Mouse (Mus musculus): ENCODE results near the gene Rad9a. TPM values are rescaled to one million over a fixed set of nuclear protein-coding genes. Genes with fewer than 3 reads are reported as not detected.

The Rad9a gene
- total and polyA plus RNA-seq, 3 experiments = 21.3 to 37.9 TPM; not detected in 1

DNA sequence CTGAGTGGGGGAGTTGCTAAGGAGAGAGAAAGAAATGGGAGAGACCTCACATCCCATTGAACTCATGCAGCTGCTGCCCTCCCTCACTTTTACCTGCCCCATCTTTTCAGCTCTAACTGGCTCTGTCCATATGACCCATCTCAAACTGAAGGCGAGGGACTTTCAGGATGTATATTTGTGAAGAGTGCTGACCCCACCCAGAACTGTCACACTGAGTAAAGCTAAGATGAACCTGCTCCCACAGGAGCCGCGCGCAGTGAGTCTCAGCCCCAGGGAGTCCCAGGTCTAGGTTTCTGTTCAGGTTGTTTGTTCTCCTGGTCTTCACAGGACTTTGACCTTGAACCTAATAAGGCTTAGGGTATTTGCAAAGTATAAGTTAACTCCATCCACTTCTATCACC, 27.4 kb upstream of the Rad9a start:
- Histone ChIP-seq H3K4me3 (ENCODE audit: control insufficient read depth in 1 of 2, insufficient read depth in 1 of 2, low read depth in 2 of 2, low read length in 2 of 2) (no peak overlapping the region), H3K36me3 (ENCODE audit: control insufficient read depth in 1 of 2, insufficient read depth in 2 of 2, low read length in 2 of 2) (peaks cover 0 to 11% of the 10 kb centered on the region in 2 experiments; a peak in 2 of 4 replicates), H3K27me3 (ENCODE audit: control insufficient read depth in 1 of 2, insufficient read depth in 2 of 2, low read length in 2 of 2) (no peaks in the 10 kb centered on the region), H3K79me2 (ENCODE audit: control insufficient read depth, insufficient read depth, low read length, poor library complexity) (peaks cover 2% of the 10 kb centered on the region; the same call in 1 of the 2 replicates), H3K27ac (ENCODE audit: control insufficient read depth, low read depth, low read length) (no peak overlapping the region), H3K4me1 (ENCODE audit: control insufficient read depth in 1 of 2, insufficient read depth in 2 of 2, low read length in 2 of 2) (peaks cover 2 to 29% of the 10 kb centered on the region in 2 experiments; a peak in 3 of 4 replicates), H3K9me3 (replicated peaks; ENCODE audit: insufficient read depth, low read length) (no peaks in the 10 kb centered on the region), H3K9ac (ENCODE audit: control insufficient read depth, low read depth, low read length, poor library complexity, severe bottlenecking) (no peak overlapping the region)
- DNase-seq (ENCODE audit: low read depth, low spot score) = no peak
- TF ChIP-seq SIN3A (IDR thresholded peaks at IDR 0.05; ENCODE audit: low read length) = no peak
- no peak for TF ChIP-seq POLR2A (IDR thresholded peaks at IDR 0.05; ENCODE audit: control insufficient read depth in 1 of 2, insufficient read depth in 1 of 2, low read depth in 1 of 2, low read length in 2 of 2, poor library complexity in 1 of 2)
- TF ChIP-seq ZMIZ1 (IDR thresholded peaks at IDR 0.05; ENCODE audit: low read depth, low read length) = no peak
- TF ChIP-seq POLR2AphosphoS5 (IDR thresholded peaks at IDR 0.05; ENCODE audit: borderline replicate concordance, low read depth, low read length) = no peak
- no peak for TF ChIP-seq E2F4 (IDR thresholded peaks at IDR 0.05; ENCODE audit: borderline replicate concordance, low read depth, low read length)
- no peak for TF ChIP-seq NELFE (IDR thresholded peaks at IDR 0.05; ENCODE audit: low read depth, low read length)
- no peak for TF ChIP-seq HCFC1 (IDR thresholded peaks at IDR 0.05; ENCODE audit: low read depth, low read length)
- TF ChIP-seq ZKSCAN1 (IDR thresholded peaks at IDR 0.05; ENCODE audit: low read depth, low read length) = no peak
- no peak for TF ChIP-seq USF2 (IDR thresholded peaks at IDR 0.05; ENCODE audit: borderline replicate concordance in 1 of 2, insufficient read depth in 1 of 2, low read depth in 1 of 2, low read length in 2 of 2)
- no peak for TF ChIP-seq BHLHE40 (IDR thresholded peaks at IDR 0.05; ENCODE audit: borderline replicate concordance, low read depth, low read length)
- TF ChIP-seq ZC3H11A (IDR thresholded peaks at IDR 0.05; ENCODE audit: low read depth, low read length) = no peak
- no peak for TF ChIP-seq CHD2 (IDR thresholded peaks at IDR 0.05; ENCODE audit: low read length)
- TF ChIP-seq ZNF384 (IDR thresholded peaks at IDR 0.05; ENCODE audit: low read depth, low read length) = no peak
- no peak for TF ChIP-seq MYC (IDR thresholded peaks at IDR 0.05; ENCODE audit: low read depth, low read length)
- TF ChIP-seq RCOR1 (IDR thresholded peaks at IDR 0.05; ENCODE audit: low read depth, low read length) = no peak

- Histone ChIP-seq H3K27ac (ENCODE audit: control insufficient read depth, low read depth, low read length) (no peak overlapping the region), H3K36me3 (ENCODE audit: control insufficient read depth in 1 of 2, insufficient read depth in 2 of 2, low read length in 2 of 2) (peaks cover 0 to 11% of the 10 kb centered on the region in 2 experiments; a peak in 2 of 4 replicates), H3K27me3 (ENCODE audit: control insufficient read depth in 1 of 2, insufficient read depth in 2 of 2, low read length in 2 of 2) (no peaks in the 10 kb centered on the region), H3K9me3 (replicated peaks; ENCODE audit: insufficient read depth, low read length) (no peaks in the 10 kb centered on the region), H3K4me1 (ENCODE audit: control insufficient read depth in 1 of 2, insufficient read depth in 2 of 2, low read length in 2 of 2) (peaks cover 2 to 29% of the 10 kb centered on the region in 2 experiments; a peak in 3 of 4 replicates), H3K9ac (ENCODE audit: control insufficient read depth, low read depth, low read length, poor library complexity, severe bottlenecking) (peak overlapping the region; percentile 35; the same call in 1 of the 2 replicates), H3K79me2 (ENCODE audit: control insufficient read depth, insufficient read depth, low read length, poor library complexity) (peaks cover 2% of the 10 kb centered on the region; the same call in 1 of the 2 replicates), H3K4me3 (ENCODE audit: control insufficient read depth in 1 of 2, insufficient read depth in 1 of 2, low read depth in 2 of 2, low read length in 2 of 2) (no peak overlapping the region)
- peak; percentile 89 for DNase-seq (ENCODE audit: low read depth, low spot score)
- TF ChIP-seq RCOR1 (IDR thresholded peaks at IDR 0.05; ENCODE audit: low read depth, low read length) = no peak
- TF ChIP-seq MEF2A (IDR thresholded peaks at IDR 0.05; ENCODE audit: extremely low read depth, insufficient replicate concordance, low read depth, low read length, poor library complexity, severe bottlenecking) = no peak
- no peak for TF ChIP-seq MYB (IDR thresholded peaks at IDR 0.05; ENCODE audit: low read depth, low read length)
- no peak for TF ChIP-seq E2F4 (IDR thresholded peaks at IDR 0.05; ENCODE audit: borderline replicate concordance, low read depth, low read length)
- TF ChIP-seq MXI1 (IDR thresholded peaks at IDR 0.05; ENCODE audit: low read depth, low read length) = peak; percentile 55; the same call in 1 of the 2 replicates
- no peak for TF ChIP-seq TBP (IDR thresholded peaks at IDR 0.05; ENCODE audit: low read depth, low read length)
- TF ChIP-seq USF2 (IDR thresholded peaks at IDR 0.05; ENCODE audit: borderline replicate concordance in 1 of 2, insufficient read depth in 1 of 2, low read depth in 1 of 2, low read length in 2 of 2) = no peak
- 0 out of 2 replicates have a peak, but pooled peaks have one; percentile 16 for TF ChIP-seq ETS1 (IDR thresholded peaks at IDR 0.05; ENCODE audit: low read depth, low read length)
- TF ChIP-seq POLR2A (IDR thresholded peaks at IDR 0.05; ENCODE audit: control insufficient read depth in 1 of 2, insufficient read depth in 1 of 2, low read depth in 1 of 2, low read length in 2 of 2, poor library complexity in 1 of 2) = no peak
- TF ChIP-seq POLR2AphosphoS5 (IDR thresholded peaks at IDR 0.05; ENCODE audit: borderline replicate concordance, low read depth, low read length) = no peak
- no peak for TF ChIP-seq ZMIZ1 (IDR thresholded peaks at IDR 0.05; ENCODE audit: low read depth, low read length)
- peak; percentile 48; the same call in 1 of the 2 replicates for TF ChIP-seq ZKSCAN1 (IDR thresholded peaks at IDR 0.05; ENCODE audit: low read depth, low read length)
- 0 out of 2 replicates have a peak, but pooled peaks have one; percentile 8 for TF ChIP-seq USF1 (IDR thresholded peaks at IDR 0.05; ENCODE audit: low read depth, low read length)
- TF ChIP-seq MAZ (IDR thresholded peaks at IDR 0.05; ENCODE audit: low read depth, low read length) = 0 out of 2 replicates have a peak, but pooled peaks have one; percentile 34
- no peak for TF ChIP-seq MAFK (IDR thresholded peaks at IDR 0.05; ENCODE audit: borderline replicate concordance, low read depth, low read length)
- no peak for TF ChIP-seq GABPA (IDR thresholded peaks at IDR 0.05; ENCODE audit: low read depth, low read length)
- TF ChIP-seq ZC3H11A (IDR thresholded peaks at IDR 0.05; ENCODE audit: low read depth, low read length) = peak; percentile 94
- TF ChIP-seq SMC3 (IDR thresholded peaks at IDR 0.05; ENCODE audit: low read depth, low read length) = peak; percentile 98
- TF ChIP-seq CHD1 (IDR thresholded peaks at IDR 0.05; ENCODE audit: low read depth, low read length) = no peak
- no peak for TF ChIP-seq POLR2AphosphoS2 (IDR thresholded peaks at IDR 0.05; ENCODE audit: low read length)
Observed at GRCm38 (mm10) chr19:4227894-4228678, 26.6 kb upstream of the Rad9a start.
